Mouse (Mus musculus) regulatory T cell (primary cell): ENCODE measurements around the gene Gm973.

ENCODE experiments used
- in situ Hi-C: fragments of 300-600 bp; cut with MboI, MseI; formaldehyde crosslinking; loops from one replicate; pipeline ENCODE4 v1.15.1; 2025; ENCODE audit warnings: high pct_unique_total_duplicates

Gm973 gene

DNA sequence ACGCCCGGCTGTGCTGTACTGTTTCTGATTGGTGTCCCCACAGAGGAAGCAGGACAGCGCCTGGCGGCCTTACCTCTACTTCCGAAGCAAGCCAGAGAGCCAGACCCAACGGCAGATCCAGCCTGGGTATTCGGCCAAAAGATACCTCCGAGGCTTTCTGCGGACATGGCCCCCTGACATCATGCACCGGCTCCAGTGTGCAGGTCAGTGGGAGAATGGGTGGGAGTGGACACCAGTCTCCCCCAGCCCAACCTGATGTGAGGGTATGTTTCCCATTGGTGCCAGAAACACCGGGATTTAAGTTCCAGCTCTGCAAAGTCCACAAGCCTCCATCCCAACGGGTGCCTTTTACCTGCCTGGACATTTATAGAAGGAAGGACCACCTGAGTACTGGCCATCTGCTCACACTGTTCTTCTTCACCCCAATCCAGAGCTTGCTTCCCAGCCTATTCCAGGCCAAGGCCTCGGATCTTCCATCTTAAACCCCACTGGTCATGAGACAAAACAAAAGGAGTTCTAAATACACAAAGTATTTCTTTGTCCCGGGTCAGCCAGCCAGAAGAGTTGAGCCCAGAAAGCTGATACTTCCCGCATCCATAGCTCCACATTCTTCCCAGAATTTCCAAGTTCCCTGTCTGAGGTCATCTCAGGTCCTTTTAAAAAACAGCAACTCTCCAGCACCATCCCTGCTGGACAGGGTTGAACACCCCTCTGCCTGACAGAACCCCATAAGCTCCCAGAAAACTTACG is 25.4 kb downstream of the Gm973 start:
- in situ Hi-C loops = no loop called here

DNA sequence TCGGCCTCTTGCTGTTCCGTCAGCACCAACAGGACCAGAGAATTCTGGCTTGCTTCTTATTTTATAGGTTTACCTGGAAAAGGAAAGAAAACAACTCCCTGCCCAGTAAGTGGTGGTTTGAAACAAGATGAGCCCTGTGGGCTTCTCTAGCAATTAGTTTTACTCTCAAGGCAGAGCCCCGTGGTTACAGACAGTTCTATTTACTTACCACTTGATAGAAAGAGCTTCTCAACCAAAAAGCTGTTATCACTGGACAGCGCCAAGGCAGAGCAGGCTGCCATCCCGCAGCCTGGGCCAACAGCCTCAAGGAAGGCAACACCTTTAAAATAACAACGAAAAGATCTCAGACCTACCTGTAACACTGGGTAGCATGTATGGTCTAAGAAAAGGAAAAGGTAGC is 26.2 kb downstream of the Gm973 start:
- in situ Hi-C loops = no loop called here

DNA sequence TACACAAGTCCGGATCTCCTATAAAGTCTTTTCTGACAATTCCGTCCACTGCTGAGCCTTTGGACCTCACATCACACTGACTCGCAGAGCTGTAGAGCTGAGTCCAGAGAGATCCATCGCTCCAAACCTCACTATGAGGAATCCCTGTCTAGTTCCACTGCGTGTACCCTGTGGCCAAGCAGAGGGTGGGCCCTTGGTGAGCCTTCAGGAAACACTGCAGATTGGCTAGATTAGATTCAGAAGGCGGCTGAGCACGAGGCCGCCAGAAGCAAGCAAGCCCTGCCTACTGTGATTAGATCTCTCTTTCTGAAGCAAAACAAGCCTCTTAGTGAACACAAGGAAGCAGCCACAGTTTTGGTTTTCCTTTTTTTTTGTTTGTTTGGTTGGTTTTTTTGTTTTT is 27.8 kb downstream of the Gm973 start:
- in situ Hi-C loops = no loop called here

DNA sequence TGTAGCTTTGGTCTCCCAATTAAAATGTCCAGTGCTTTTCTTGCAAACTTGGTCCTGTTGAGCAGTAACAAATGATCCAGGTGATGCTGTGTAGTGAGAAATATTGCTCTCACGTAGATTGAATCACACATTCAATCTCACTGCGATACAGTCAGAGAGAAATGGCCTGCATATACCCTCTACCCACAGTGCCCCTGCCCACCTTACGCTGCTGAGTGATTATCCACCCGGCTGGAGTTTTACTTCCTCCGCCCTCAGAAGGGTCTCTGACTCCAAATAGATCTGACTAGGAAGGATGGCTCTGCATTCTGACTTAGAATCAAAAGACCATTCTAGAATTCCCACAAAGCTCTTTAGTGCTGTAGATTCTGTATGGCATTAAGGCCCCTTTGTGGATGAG is 32.4 kb downstream of the Gm973 start:
- in situ Hi-C loops = no loop called here

DNA sequence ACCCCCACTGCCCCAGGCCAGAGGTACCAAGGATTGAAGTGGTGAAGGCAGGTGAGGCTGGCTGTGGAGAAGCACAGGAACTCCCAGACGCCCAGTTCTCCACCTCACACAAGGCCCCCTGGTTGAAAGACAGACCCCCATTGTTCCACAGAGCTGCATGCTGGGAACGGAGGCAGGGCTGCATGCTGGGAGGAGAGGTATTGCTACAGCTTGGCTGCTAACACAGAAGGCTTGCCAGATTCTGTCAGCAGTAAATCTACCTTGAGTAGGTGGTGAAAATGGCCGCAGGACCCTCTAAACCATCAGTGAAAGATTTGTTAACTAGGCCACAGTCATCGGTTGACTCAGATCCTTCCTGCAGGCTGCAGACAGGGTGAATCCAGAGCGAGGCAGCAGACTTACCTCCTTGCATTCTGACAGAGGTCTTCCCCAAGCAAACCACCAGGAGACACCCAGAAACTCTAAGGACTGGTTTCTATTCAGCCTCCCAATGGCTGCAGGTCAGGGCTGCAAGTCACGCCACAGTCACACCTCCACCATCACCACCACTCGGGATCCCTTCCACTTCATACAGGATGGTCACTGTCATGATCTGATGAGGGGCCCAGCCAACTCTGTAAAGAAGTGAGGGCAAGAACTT is 33.1 kb downstream of the Gm973 start:
- in situ Hi-C loops = no loop called here

DNA sequence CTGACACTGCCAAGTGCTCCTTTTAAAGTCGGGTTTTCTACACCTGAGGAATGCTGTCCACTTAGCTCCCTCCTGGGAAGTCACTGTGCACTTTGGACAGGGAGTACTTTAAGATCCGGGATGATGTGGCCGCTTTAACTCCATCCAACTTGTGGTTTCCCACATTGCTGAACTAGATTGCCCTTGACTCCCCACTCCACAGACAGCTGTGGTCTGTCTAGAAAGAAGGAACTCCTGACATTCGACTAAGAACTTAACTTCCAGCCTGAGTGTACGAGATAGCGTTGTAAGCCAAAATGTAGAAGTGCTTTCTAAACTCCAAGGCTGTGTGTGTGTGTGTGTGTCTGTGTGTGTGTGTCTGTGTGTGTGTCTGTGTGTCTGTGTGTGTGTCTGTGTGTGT is 34.2 kb downstream of the Gm973 start:
- in situ Hi-C loops = no loop called here

DNA sequence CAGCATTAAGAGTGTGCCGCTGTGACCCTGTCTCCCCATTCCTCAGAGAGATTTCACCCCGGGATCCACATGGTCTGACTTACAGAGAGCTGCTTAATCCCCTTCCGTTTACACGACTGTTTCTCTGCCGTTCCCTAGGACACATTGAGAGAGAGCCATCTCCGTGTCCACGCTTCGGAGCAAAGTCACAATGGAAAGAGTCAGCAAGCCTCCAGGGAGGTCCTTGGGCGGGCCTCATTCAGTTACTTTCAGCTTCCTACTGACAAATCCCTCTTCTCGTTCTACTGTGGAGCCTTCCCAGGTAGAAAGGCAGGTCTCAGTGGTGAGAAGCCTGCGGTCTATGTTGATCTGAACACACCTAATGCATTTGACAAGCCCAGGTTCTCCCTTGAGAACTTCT is 34.9 kb downstream of the Gm973 start:
- in situ Hi-C loops = no loop called here

DNA sequence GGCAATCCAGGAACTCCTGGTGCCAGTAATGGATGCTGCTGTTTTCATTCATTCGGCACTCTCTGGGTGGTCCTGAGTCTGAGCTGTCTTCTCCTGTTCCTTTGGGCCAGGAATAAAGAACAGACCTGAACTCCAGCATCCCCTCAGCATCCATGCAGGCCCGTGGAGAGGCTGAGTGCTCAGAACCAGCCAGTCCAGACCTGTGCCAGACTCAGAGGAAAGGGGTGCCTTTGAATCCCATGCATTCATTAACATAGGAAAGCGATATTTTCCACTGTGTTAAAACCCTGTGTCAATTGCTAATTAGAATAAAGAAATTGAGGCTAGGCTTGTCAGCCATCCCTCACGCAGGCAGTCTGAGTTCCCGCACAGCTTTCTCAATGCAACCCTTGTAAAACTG is 37.6 kb downstream of the Gm973 start:
- in situ Hi-C loops = no loop called here

DNA sequence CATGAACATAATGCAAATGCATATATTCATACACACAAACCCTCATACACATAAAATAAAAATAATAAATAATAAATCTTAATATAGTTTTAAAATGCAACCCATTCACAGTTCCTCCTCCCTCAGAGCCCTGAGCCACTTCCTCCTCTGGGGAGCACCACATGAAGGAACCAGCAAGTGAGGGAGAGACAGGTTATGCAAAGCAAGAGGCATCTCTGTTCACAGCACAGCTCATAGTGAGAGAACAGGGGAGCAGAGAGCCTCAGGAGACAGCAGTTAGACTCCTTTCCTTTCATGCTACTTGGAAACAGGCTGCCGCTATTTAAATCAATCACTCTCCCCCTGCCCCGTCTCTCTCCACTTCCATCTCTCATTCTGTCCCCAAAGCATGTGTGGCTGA is 47.5 kb downstream of the Gm973 start:
- in situ Hi-C loops = no loop called here

DNA sequence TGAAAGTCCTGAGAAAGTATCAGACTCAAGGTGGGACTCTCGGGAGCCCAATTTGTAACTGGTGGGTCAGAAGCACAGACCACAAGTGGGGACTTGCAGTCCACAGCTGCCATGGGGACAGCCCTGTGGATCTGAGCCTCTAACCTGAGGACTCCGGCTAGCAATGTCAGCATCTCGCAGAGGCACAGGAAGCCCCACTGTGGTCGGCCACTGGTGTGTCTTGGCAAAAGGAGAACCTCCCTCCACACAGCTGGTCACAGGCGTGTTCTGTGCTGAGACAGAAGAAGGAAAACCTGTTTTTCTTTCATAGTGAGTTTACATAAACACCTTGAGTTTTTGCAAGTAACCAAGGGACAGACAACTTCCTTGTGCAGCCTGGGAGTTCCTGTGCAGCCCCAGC is 49.7 kb downstream of the Gm973 start:
- in situ Hi-C loops = no loop called here

DNA sequence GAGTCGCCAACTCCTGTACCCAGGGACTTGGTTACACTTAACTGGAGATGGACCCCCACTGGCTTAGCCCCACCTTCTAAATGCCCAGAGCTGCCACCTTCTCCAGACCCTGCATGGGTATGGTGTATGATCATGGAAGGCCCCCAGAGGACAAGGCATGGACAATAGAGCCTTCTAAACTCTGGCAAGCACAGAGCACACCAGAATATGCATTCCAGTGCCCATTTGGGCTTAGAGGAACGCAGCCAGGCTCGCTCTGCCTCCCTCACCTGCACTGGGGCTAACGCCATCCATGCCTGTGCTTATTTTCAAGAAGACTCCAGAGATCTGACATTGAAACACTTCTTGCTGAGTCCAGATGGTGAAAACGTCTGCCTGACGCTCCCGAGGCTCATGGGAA is 50.2 kb downstream of the Gm973 start:
- in situ Hi-C loops = no loop called here

DNA sequence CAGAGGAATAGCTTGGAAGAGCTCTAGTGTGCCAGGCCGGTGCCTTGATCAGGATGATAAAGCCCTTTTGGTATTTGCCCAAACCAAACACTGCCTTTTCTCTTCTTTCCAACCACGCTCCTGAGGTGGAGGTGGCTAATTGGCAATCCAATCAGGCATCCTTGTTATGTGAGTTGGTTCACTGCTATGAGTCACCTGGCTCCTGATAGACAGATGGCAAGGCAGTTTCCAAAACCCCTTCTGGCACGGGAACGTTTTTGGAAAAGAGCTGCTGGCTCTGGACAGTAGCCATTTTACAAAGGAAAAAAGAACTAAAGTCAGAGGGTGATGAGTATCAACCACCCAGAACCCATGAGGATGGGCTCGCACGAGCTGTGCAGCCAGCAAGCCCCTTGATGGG is 50.9 kb downstream of the Gm973 start:
- in situ Hi-C loops = no loop called here

DNA sequence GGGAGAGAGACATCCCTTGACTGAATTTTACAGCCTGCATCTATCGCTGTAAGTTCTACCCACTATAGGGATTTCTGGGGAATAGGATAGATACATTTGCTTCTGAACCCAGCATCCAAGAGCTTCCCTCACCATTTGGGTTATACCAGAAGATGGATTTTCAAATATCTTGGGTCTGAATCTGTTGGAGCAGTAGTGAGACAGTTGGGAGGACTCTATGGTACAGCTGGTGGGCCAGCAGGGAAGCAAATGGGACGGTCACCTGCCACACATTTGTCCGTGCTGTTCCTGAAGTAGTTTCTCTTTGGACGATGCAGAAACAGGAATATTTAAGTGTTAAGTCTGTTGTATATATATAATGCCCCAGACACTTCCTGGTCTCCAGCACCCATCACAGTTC is 51.5 kb downstream of the Gm973 start:
- in situ Hi-C loops = no loop called here

DNA sequence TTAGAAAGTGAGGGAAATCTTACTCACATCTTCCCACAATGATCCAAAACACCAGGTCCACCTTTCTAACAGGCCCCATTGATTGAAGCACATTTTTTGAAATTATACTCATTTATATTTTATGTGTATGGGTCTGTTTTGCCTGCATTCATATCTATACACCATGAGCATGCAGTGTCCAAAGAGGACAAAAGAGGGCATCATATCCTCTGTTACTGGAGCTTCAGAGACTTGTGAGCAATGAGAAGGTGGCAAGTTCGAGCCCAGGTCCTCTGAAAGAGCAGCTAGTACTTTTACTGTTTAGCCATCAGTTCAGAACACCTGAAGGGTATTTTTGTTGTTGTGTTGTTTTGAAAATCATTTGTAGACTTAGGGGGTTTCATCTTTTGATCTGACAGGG is 52.2 kb downstream of the Gm973 start:
- in situ Hi-C loops = no loop called here

DNA sequence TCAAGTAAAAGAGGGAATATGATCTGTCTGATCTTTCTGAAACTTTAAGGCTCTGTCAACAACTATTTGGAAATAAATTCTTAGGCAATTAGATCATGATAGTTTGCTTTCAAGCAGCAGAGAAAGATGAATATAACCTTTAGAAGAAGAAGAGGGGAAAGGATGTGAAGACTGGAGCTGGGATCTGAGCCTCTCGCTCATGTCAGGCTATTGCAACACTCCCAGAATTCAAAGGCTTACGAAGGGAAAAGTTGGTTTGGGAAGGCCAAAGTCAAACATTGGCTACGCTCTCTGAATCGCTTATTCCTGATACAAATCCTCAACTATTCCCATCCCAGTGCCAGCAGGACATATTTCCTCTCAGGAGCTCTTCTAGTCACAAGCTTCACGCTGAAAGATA is 53.2 kb downstream of the Gm973 start:
- in situ Hi-C loops = no loop called here

DNA sequence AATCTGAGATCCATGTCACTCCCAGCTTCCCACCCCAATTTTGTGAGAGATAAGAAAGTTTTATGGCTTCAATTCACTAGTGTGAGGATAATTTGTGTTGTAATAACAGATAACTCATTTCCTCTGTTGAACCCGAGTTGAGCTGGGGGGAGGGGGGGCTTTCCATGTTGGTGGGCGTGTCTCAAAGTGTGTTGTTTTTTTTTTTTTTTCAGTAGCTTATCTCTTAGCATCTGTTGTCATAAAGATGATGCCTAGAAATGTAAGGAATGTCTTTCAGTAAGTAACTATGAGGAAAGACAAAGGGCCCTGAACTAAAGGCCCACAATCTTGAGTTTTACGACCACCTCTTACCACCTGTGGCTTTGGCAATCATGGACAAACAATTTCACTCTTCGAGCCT is 54.7 kb downstream of the Gm973 start:
- in situ Hi-C loops = no loop called here

DNA sequence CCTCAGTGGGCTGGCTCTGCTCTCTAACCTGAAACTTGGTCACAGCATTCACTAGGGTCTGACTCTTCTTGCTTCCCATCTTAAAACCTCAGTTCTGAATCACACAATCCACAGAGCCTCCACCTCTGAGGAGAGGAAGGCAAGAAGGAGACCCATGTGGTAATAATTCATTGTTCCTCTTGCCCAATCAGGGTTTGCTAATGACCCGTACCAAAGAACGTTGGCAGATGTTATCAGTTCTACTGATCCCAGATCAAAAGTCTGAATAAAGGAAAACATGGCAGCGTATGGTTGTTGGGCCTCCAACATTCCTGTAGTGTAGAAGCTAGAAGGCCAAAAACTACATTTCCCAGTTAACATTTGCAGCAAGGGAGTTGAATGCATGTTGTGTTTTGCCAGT is 55.4 kb downstream of the Gm973 start:
- in situ Hi-C loops = no loop called here

DNA sequence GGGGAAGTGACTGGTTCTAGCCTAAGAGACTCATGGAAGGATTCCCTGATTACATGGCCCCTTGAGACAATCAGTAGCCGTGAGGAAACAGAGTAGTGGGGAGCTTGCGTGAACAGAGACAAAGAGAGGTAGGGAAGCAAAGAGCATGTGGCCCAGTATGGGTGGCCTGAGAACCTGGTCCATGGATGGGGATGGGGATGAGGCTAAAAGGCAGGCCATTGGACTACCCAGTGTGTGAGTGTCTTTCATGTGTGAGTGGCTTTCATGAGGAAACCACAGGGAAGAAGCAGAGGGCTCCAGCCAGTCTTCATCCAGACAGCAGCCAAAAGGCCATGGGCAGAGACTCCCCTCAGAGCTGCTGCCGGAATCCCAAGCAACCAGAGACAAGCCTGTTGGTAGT is 57.8 kb downstream of the Gm973 start:
- in situ Hi-C loops = no loop called here

DNA sequence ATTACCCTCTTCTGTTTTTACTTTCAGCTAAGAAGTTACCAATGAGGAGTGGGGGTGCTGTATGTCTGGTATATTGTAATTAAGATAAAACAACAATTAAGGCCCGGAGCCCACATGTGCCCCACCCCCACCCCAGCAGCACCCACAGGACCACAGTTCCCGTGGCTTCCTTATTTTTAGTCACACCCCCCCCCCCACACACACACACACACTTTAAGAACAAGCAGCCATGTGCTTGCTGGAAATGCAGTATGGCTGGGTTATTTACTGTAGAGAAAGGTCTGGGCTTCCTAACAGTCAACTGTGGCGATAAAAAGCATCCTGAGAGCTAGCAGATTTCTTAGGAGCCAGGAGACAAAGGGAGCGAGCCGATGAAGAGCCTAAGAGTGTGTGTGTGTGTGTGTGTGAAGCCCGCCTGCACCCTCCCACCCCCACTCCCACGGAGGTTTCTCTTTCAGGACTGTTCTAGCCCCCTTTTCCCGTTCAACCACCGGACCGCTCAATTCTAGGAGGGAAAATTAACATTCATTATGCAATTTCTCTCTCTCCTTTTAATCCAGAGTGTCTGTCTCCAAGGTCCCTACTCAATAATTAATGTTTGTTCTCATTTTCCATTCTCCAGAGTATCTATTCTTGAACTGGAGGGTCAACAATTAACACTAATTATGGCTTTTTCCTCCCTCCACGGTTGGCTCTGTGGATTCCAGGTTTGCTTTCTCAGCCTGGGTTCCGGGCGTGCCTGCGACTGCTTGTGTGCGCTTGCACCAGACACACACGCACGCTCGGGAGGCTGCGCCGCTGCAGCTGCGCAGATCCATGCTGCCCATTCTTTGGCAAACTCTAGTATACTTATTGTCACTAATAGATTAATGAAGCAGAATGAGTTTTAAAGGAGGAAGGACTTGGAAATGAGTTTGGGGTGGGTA is 58.5 kb downstream of the Gm973 start:
- in situ Hi-C loops = no loop called here

DNA sequence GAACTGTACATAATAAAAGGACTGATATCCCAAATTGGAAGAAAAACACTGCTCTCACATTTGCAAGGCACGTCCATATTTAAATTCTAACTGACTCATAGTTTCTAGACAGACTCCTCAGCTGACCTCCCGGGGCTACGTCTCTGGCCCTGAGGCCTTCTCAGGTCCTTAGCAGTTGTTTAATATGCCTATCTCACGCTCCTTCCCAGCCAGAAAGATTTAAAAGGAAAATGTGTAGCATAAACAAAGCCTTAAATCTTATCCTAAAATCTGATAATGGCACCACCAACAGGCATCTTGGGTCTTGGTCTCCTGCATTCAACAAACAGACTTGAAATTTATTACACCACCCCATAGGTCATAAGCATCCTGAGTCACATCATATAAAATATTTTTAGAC is 62.7 kb downstream of the Gm973 start:
- in situ Hi-C loops = no loop called here

DNA sequence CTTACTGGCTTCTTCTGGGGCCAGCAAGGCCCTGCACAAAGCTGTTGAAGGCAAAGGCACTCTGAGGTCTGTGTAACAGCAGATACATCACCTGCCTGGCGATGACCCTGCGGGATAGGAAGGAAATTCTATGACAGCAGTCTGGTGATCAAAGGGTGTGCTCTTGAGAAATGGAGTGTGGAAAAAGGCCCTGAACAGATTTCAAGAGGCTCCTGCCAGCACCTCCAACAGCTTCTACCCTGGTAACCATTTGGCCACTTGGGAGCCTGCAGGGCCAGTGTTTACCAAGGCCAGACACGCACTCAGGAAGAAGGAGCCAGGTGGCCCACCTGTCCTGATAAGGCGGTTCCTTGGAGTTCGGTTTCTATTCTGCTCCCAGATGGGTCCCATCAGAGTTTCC is 63.3 kb downstream of the Gm973 start:
- in situ Hi-C loops = no loop called here

DNA sequence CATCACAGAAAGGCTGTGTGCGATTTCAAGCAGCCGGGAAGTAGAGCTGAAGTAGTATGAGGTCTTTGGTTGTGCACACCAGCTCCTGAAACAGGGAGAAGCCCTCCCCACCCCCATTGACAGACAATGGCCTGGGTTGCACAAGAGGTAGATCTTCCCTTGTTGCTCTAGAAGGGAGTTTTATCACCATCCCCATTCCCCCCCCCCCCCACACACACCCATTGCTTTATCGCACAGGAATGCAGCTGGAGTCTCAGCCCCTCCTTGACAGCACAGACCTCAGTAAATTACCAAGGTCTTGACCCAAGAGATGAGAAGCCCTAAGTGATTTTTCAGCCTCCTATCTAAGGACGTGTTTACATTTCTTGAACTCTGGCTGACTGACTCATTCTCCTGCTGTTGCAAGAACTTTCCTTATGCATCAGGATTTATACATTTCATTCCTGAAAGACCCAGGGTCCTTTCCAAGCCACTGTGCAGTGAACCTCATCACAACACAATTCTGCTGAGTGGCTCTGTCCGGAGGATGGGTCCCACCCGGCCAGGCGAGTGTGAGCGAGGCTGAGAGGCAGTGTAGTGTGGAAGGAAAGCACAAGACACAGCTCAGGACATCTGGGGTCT is 64.2 kb downstream of the Gm973 start:
- in situ Hi-C loops = no loop called here
